Mouse (Mus musculus) liver, embryonic 13.5 days (tissue): Measurements from ENCODE around the gene Llgl2. TPM values are rescaled to one million over a fixed set of nuclear protein-coding genes. Genes with fewer than 3 reads are reported as not detected.
A peak's percentile ranks its signal among the peaks of the same experiment; 100 is the strongest.

Experiments used
- ATAC-seq: fragments of 200-750 bp; cut with Nextera tagmentation; 2 replicates; pipeline ENCODE4 v1.8.0; 2017; ENCODE audit warnings: low read depth, mild to moderate bottlenecking, moderate number of reproducible peaks, moderate library complexity
- DNase-seq: peaks from one replicate; pipeline ENCODE4 v3.0.0; 2022
- H3K27ac ChIP-seq: fragments of 300-500 bp; sonication (generic); 2 replicates; pipeline ENCODE4 v1.5.1; 2015; ENCODE audit warnings: moderate library complexity, mild to moderate bottlenecking, inconsistent platforms
- H3K27me3 ChIP-seq: fragments of 300-500 bp; sonication (generic); 2 replicates; pipeline ENCODE4 v1.6.1; 2015; ENCODE audit warnings: mild to moderate bottlenecking, inconsistent platforms
- H3K36me3 ChIP-seq: fragments of 300-500 bp; sonication (generic); 2 replicates; pipeline ENCODE4 v1.6.1; 2015; ENCODE audit warnings: mild to moderate bottlenecking, inconsistent platforms
- H3K4me1 ChIP-seq: fragments of 300-500 bp; sonication (generic); replicated peaks from 2 replicates; pipeline ENCODE4 v1.6.1; 2015; ENCODE audit warnings: inconsistent platforms
- H3K4me2 ChIP-seq: fragments of 300-500 bp; sonication (generic); 2 replicates; pipeline ENCODE4 v1.6.1; 2015; ENCODE audit warnings: inconsistent platforms, mild to moderate bottlenecking, moderate library complexity
- H3K4me3 ChIP-seq: fragments of 300-500 bp; sonication (generic); replicated peaks from 2 replicates; pipeline ENCODE4 v1.5.1; 2015; ENCODE audit warnings: mild to moderate bottlenecking, inconsistent platforms
- H3K9ac ChIP-seq: fragments of 300-500 bp; sonication (generic); 2 replicates; pipeline ENCODE4 v1.6.1; 2015; ENCODE audit warnings: mild to moderate bottlenecking, inconsistent platforms
- H3K9me3 ChIP-seq: fragments of 300-500 bp; sonication (generic); replicated peaks from 2 replicates; pipeline ENCODE4 v1.6.1; 2016; ENCODE audit warnings: inconsistent platforms
- WGBS: fragments of 180-500 bp; shearing (Covaris S2); methylation state at CpG from one replicate; pipeline ENCODE4 v1.1.7; 2015; ENCODE audit not compliant: insufficient replicate concordance; 5-methylcytosine and 5-hydroxymethylcytosine counted together
- polyA plus RNA-seq: library from polyadenylated mRNA; unstranded; fragments of >200 nt; fragmentation: Nextera tagmentation; extraction: Ambion mirVana; gene quantifications from 2 replicates; pipeline ENCODE4 v1.2.1, GENCODE M21; 2015

The Llgl2 gene
- polyA plus RNA-seq, 1 experiment from 2014 or later, result 9.8 TPM

- Histone ChIP-seq H3K9me3 (no peaks in the 10 kb centered on the region), H3K4me2 (no peak overlapping the region), H3K4me3 (no peak overlapping the region), H3K4me1 (peaks cover 12% of the 10 kb centered on the region; the same call in 1 of the 2 replicates), H3K9ac (no peak overlapping the region), H3K36me3 (peaks cover 94% of the 10 kb centered on the region), H3K27ac (no peak overlapping the region), H3K27me3 (no peaks in the 10 kb centered on the region)
- ATAC-seq, result no peak
- 95% methylated on average over 16 of the region's 16 CpGs for WGBS
- no peak for DNase-seq
Observed at GRCm38 (mm10) chr11:115791919-115792318, 31.9 kb upstream of the Llgl2 start.

DNA sequence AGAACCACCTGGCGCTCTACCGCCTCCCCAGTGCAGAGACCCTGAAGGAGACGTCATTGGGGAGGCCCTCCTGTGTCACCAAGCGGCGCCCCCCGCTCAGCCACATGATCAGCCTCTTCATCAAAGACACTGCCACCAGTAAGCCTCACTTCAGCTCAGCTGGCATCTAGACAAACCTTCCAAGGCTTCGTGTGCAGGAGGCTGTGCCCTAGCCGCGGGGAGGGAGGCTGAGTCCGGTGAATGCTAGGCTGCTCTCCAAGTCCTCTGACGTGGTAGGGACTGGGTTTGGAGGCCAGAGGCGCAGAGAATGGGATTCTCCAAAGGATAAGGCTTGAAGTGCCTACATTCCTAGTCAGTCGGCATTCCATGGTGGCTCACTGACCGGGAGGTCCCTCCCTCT is 31.5 kb upstream of the Llgl2 start:
- peaks cover 94% of the 10 kb centered on the region for H3K36me3 ChIP-seq
- DNase-seq (no peak), ATAC-seq (no peak)

DNA sequence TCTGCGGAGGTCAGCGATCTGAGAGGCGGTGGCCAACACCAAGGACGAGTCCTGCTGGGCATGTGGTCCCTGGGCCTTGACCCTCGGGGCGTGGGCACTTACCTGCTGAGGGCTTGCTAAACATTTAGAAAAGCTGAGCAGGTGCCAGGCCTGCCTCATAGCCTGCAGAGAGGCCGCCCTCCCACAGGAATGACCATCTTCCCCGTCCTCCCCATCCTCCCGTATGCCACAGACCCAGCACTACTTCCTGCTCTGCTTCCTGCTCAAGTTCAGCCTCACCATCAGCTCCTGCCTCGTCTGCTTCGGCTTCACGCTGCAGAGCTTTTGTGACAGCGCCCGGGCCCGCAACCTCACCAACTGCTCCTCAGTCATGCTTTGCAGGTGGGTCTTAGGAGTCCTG is 27.0 kb upstream of the Llgl2 start:
- H3K9ac ChIP-seq, result no peak overlapping the region
- no peak overlapping the region for H3K4me2 ChIP-seq
- ATAC-seq (no peak), DNase-seq (no peak)
- H3K27me3 ChIP-seq, result no peaks in the 10 kb centered on the region
- H3K36me3 ChIP-seq, result peaks cover 100% of the 10 kb centered on the region
- peaks cover 15% of the 10 kb centered on the region; the same call in 1 of the 2 replicates for H3K4me1 ChIP-seq
- no peaks in the 10 kb centered on the region for H3K9me3 ChIP-seq
- H3K27ac ChIP-seq, result peak overlapping the region; percentile 22; the same call in 1 of the 2 replicates
- no peak overlapping the region for H3K4me3 ChIP-seq
- WGBS, result 69% methylated on average over 15 of the region's 15 CpGs

More for the DNA sequence above, 31.5 kb upstream of the Llgl2 start:
- H3K4me3 ChIP-seq, result no peak overlapping the region
- no peak overlapping the region for H3K4me2 ChIP-seq
- H3K27me3 ChIP-seq, result no peaks in the 10 kb centered on the region
- WGBS, result 85% methylated on average over 14 of the region's 14 CpGs
- H3K4me1 ChIP-seq, result peaks cover 12% of the 10 kb centered on the region; the same call in 1 of the 2 replicates
- H3K27ac ChIP-seq, result no peak overlapping the region
- H3K9me3 ChIP-seq, result no peaks in the 10 kb centered on the region
- no peak overlapping the region for H3K9ac ChIP-seq

GRCm38 (mm10) chr11:115797665-115798064 is 26.2 kb upstream of the Llgl2 start:
- Histone ChIP-seq H3K4me3 (no peak overlapping the region), H3K9me3 (no peaks in the 10 kb centered on the region), H3K4me1 (peaks cover 21% of the 10 kb centered on the region), H3K4me2 (no peak overlapping the region), H3K27me3 (no peaks in the 10 kb centered on the region), H3K9ac (no peak overlapping the region), H3K27ac (peak overlapping the region; percentile 43), H3K36me3 (peaks cover 100% of the 10 kb centered on the region)
- DNase-seq (no peak), ATAC-seq (no peak)
- WGBS, result 91% methylated on average over 8 of the region's 9 CpGs

DNA sequence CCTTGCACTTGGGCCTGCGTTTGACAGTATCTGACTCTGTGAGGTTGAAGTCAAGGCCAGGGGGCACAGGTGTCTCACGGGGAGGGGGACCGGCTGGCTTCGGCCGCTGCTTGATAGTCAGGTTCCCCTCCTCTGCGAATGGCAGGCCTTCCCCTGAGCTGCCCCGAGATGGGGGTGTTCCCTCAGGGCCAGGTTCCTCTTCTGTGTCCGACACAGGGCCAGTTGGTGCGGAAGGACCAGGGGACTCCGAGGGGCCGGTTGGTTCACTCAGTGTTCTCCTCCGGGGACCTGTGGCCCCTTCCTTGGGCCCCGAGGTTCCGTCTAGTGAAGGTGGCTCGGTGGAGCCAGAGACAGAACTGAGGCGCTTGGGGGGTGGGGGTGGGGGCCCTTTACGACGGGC is 22.9 kb upstream of the Llgl2 start:
- no peak for DNase-seq
- Histone ChIP-seq H3K27me3 (no peaks in the 10 kb centered on the region), H3K4me3 (no peak overlapping the region), H3K36me3 (peaks cover 93% of the 10 kb centered on the region), H3K9me3 (no peaks in the 10 kb centered on the region), H3K27ac (no peak overlapping the region), H3K4me1 (peaks cover 49% of the 10 kb centered on the region), H3K9ac (no peak overlapping the region), H3K4me2 (no peak overlapping the region)
- ATAC-seq, result no peak
- WGBS, result 81% methylated on average over 18 of the region's 18 CpGs

GRCm38 (mm10) chr11:115803072-115803709 is 20.7 kb upstream of the Llgl2 start:
- WGBS, result 92% methylated on average over 24 of the region's 24 CpGs
- H3K9ac ChIP-seq, result peak overlapping the region; percentile 41; the same call in 1 of the 2 replicates
- no peak for ATAC-seq
- H3K36me3 ChIP-seq, result peaks cover 90% of the 10 kb centered on the region
- peak overlapping the region; percentile 54 for H3K4me3 ChIP-seq
- no peaks in the 10 kb centered on the region for H3K9me3 ChIP-seq
- peak overlapping the region; percentile 29 for H3K27ac ChIP-seq
- peaks cover 59% of the 10 kb centered on the region for H3K4me1 ChIP-seq
- no peak for DNase-seq
- peak overlapping the region; percentile 65 for H3K4me2 ChIP-seq
- H3K27me3 ChIP-seq, result no peaks in the 10 kb centered on the region

DNA sequence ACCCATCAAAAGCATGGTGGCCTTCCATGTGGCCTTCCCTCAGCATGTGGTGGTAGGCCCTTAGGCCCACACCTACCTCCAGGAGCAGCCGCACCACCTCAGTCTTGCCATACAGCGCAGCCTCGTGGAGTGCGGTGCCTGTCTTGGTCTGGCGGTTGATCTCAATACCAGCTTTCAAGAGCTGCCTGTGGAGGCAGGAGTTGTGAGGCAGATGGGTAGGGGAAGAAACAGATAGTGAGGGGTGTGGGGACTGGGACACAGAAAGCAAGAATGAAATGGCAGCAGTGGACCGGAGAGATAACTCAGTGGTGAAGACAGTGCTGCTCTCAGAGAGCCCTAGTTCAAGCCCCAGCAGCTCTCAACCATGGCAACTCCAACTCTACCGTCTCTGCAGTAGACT is 18.8 kb upstream of the Llgl2 start:
- ATAC-seq (peak; percentile 94), DNase-seq (peak; percentile 81)
- peak overlapping the region; percentile 69 for H3K9ac ChIP-seq
- H3K4me1 ChIP-seq, result peaks cover 77% of the 10 kb centered on the region
- peak overlapping the region; percentile 65 for H3K4me2 ChIP-seq
- H3K36me3 ChIP-seq, result peaks cover 71% of the 10 kb centered on the region
- H3K27ac ChIP-seq, result peak overlapping the region; percentile 94
- peak overlapping the region; percentile 54 for H3K4me3 ChIP-seq
- no peaks in the 10 kb centered on the region for H3K27me3 ChIP-seq
- H3K9me3 ChIP-seq, result no peaks in the 10 kb centered on the region
- 20% methylated on average over 7 of the region's 7 CpGs for WGBS

GRCm38 (mm10) chr11:115806154-115806553 is 17.7 kb upstream of the Llgl2 start:
- Histone ChIP-seq H3K9ac (0 out of 2 replicates have a peak overlapping the region, but pooled peaks have one; percentile 37), H3K36me3 (peaks cover 70% of the 10 kb centered on the region), H3K9me3 (no peaks in the 10 kb centered on the region), H3K27ac (peak overlapping the region; percentile 85), H3K4me2 (peak overlapping the region; percentile 37), H3K4me3 (no peak overlapping the region), H3K4me1 (peaks cover 89% of the 10 kb centered on the region), H3K27me3 (no peaks in the 10 kb centered on the region)
- 78% methylated on average over 10 of the region's 10 CpGs for WGBS
- DNase-seq (no peak), ATAC-seq (no peak)

GRCm38 (mm10) chr11:115807306-115807705 is 16.5 kb upstream of the Llgl2 start:
- H3K4me3 ChIP-seq, result no peak overlapping the region
- WGBS, result 83% methylated on average over 6 of the region's 6 CpGs
- H3K27me3 ChIP-seq, result no peaks in the 10 kb centered on the region
- H3K4me2 ChIP-seq, result 0 out of 2 replicates have a peak overlapping the region, but pooled peaks have one; percentile 8
- no peak for ATAC-seq
- peak overlapping the region; percentile 85 for H3K27ac ChIP-seq
- H3K9me3 ChIP-seq, result no peaks in the 10 kb centered on the region
- peak overlapping the region; percentile 3; the same call in 1 of the 2 replicates for H3K9ac ChIP-seq
- DNase-seq, result no peak
- peaks cover 97% of the 10 kb centered on the region for H3K4me1 ChIP-seq
- peaks cover 67% of the 10 kb centered on the region for H3K36me3 ChIP-seq

- WGBS, result 88% methylated on average over 11 of the region's 11 CpGs
- Histone ChIP-seq H3K4me1 (peaks cover 98% of the 10 kb centered on the region), H3K36me3 (peaks cover 60% of the 10 kb centered on the region), H3K4me3 (no peak overlapping the region), H3K9me3 (no peaks in the 10 kb centered on the region), H3K27ac (peak overlapping the region; percentile 85), H3K27me3 (no peaks in the 10 kb centered on the region), H3K4me2 (0 out of 2 replicates have a peak overlapping the region, but pooled peaks have one; percentile 8), H3K9ac (no peak overlapping the region)
- DNase-seq (no peak), ATAC-seq (no peak)
Observed at GRCm38 (mm10) chr11:115807971-115808370, 15.9 kb upstream of the Llgl2 start.

DNA sequence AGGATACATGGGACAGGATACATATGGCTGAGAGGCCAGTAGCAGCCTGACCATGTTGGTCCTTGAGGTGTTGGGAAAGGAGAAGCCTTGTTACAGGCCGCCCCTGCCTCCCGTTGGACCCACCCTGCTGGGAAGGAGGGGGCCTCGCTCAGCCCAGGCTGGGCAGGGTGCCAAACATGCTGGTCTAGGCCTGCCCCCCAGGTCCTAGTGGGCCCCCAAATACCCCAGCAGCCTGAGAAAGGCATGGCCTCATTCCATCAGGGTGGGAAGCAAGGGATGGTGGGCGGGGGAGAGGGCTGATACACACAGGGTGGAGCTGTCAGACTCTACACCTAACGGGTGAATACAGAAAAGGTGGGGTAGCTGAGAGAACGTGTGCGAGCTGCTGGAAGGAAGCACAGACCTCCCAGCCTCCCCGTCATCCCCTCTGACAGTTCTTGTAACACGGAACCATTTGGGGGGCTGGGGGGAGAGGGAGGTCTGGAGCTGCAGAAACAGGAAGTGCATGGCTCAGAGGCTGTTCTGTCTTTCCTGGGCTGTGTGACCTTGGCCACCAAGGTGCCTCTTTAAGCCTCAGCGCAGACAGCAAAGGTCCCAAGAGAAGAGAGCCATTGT is 15.0 kb upstream of the Llgl2 start:
- Histone ChIP-seq H3K27ac (peak overlapping the region; percentile 50), H3K4me2 (peak overlapping the region; percentile 95), H3K9me3 (no peaks in the 10 kb centered on the region), H3K4me3 (no peak overlapping the region), H3K27me3 (no peaks in the 10 kb centered on the region), H3K9ac (peak overlapping the region; percentile 24), H3K36me3 (peaks cover 52% of the 10 kb centered on the region), H3K4me1 (peaks cover 91% of the 10 kb centered on the region)
- 26% methylated on average over 10 of the region's 10 CpGs for WGBS
- DNase-seq (no peak), ATAC-seq (no peak)
